Comparison of ENCODE assay signal across 23 mouse cellular contexts in the genomic region with DNA sequence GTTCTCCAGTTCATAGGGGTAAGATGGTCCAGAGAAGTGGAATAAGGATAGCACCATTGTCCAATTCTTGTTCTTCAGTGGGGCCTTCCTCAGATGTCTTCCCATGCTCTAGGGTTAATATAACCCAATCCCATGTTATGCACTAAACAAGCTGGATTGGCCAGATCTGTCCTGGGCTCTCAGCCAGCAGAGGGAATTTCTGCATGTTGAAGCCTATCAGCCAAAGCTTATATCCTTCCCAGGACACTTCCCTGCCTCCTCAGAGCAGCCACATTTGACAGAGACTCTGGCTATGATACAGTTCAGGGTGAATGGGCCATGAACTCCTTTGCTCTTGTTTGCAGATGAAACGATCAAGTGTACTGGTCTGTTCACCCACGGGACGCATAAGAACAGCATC.
DNase-seq lines count a peak whose midpoint lies in the region; ATAC-seq and TF ChIP-seq lines count a peak whose summit lies in the region.
"Had no signal": no experiment of that assay in that cellular context is flagged by ENCODE, and none has a peak within 500 bp of the region (broad histone marks: within the 10 kb centered on the region; RNA-seq: fewer than 3 reads in every experiment).

No protein-coding gene starts in this region.

- 87% methylated on average over 3 of the region's 3 CpGs for WGBS in neural tube, embryonic 12.5 days
- 73% methylated on average over 3 of the region's 3 CpGs for WGBS in neural tube, embryonic 15.5 days

- H3K4me2 ChIP-seq in neural tube, embryonic 12.5 days (replicated peaks): no peak overlapping the region
- no peak overlapping the region for H3K4me2 ChIP-seq in neural tube, embryonic 15.5 days
- H3K4me2 ChIP-seq: heart, embryonic 13.5 days; hindbrain, embryonic 12.5 days; kidney, embryonic 15.5 days; liver, embryonic 11.5 days; midbrain, embryonic 12.5 days; stomach, embryonic 15.5 days had no signal

- no peak for ATAC-seq in neural tube, embryonic 12.5 days (ENCODE audit: low FRiP score, low read depth)
- ATAC-seq in neural tube, embryonic 15.5 days (ENCODE audit: low FRiP score): no peak
- ATAC-seq: activated CD4-positive, CD25-positive, alpha-beta regulatory T cell, adult 4 months; liver, postnatal 0 days had no signal

- DNase-seq in cerebellum, postnatal 10 days: peak; percentile 43 to 47
- no peak for DNase-seq in cerebellum, adult 8-10 months
- no peak for DNase-seq in left cerebral cortex, adult 2 months (ENCODE audit: extremely low spot score in 1 of 2, low spot score in 2 of 2)
- no peak for DNase-seq in left cerebral cortex, postnatal 36 days (ENCODE audit: low spot score in 2 of 2)
- no peak for DNase-seq in neural tube, embryonic 10.5 days (ENCODE audit: extremely low spot score, low spot score)
- DNase-seq: adrenal gland, adult 8-10 months; cerebellum, adult 18-20 months; gastrocnemius, postnatal 10 days; heart, adult 18-20 months; kidney, adult 11 months; kidney, postnatal 36 days; liver, postnatal 0 days; lung, postnatal 10 days; thymus, postnatal 25 days had no signal

- H3K9ac ChIP-seq in neural tube, embryonic 12.5 days: no peak overlapping the region
- no peak overlapping the region for H3K9ac ChIP-seq in neural tube, embryonic 15.5 days (replicated peaks)
- H3K9ac ChIP-seq: heart, embryonic 13.5 days; hindbrain, embryonic 12.5 days; kidney, embryonic 15.5 days; liver, postnatal 0 days; midbrain, embryonic 12.5 days; stomach, embryonic 15.5 days had no signal

- no peaks in the 10 kb centered on the region for H3K36me3 ChIP-seq in neural tube, embryonic 12.5 days
- H3K36me3 ChIP-seq in neural tube, embryonic 15.5 days: no peaks in the 10 kb centered on the region
- H3K36me3 ChIP-seq: heart, embryonic 13.5 days; hindbrain, embryonic 12.5 days; kidney, embryonic 15.5 days; midbrain, embryonic 12.5 days; stomach, embryonic 15.5 days had no signal

- H3K4me3 ChIP-seq in left cerebral cortex, adult 2 months: no peak overlapping the region
- H3K4me3 ChIP-seq in neural tube, embryonic 12.5 days: no peak overlapping the region
- H3K4me3 ChIP-seq in neural tube, embryonic 15.5 days (replicated peaks): no peak overlapping the region
- H3K4me3 ChIP-seq: heart, embryonic 13.5 days; hindbrain, embryonic 12.5 days; kidney, embryonic 15.5 days; midbrain, embryonic 12.5 days; stomach, embryonic 15.5 days had no signal

- no peaks in the 10 kb centered on the region for H3K9me3 ChIP-seq in neural tube, embryonic 12.5 days
- no peaks in the 10 kb centered on the region for H3K9me3 ChIP-seq in neural tube, embryonic 15.5 days (replicated peaks)
- H3K9me3 ChIP-seq: heart, embryonic 13.5 days; hindbrain, embryonic 12.5 days; kidney, embryonic 15.5 days; midbrain, embryonic 12.5 days; stomach, embryonic 15.5 days had no signal

- no peaks in the 10 kb centered on the region for H3K27me3 ChIP-seq in neural tube, embryonic 12.5 days (replicated peaks)
- H3K27me3 ChIP-seq in neural tube, embryonic 15.5 days (replicated peaks): no peaks in the 10 kb centered on the region
- H3K27me3 ChIP-seq: heart, embryonic 13.5 days; hindbrain, embryonic 12.5 days; kidney, embryonic 15.5 days; midbrain, embryonic 12.5 days; stomach, embryonic 15.5 days had no signal

- intact Hi-C loops in left cerebral cortex, adult 2 months (cut with DNase I): loop anchor here (1.0 kb wide), 1 partner anchor 20 kb away; no protein-coding TSS in a partner anchor
- intact Hi-C loops in left cerebral cortex, postnatal 36 days (cut with DNase I): no loop called here

- TF ChIP-seq CTCF in left cerebral cortex, adult 2 months (IDR thresholded peaks at IDR 0.05): no peak

- H3K4me1 ChIP-seq in neural tube, embryonic 12.5 days: no peaks in the 10 kb centered on the region
- H3K4me1 ChIP-seq in neural tube, embryonic 15.5 days: 0 out of 2 replicates have a peak, but pooled peaks cover 7% of the 10 kb centered on the region
- H3K4me1 ChIP-seq: heart, embryonic 13.5 days; kidney, embryonic 15.5 days; midbrain, embryonic 12.5 days; stomach, embryonic 15.5 days had no signal

- peak overlapping the region; percentile 38 for H3K27ac ChIP-seq in left cerebral cortex, adult 2 months
- H3K27ac ChIP-seq in neural tube, embryonic 12.5 days: 0 out of 2 replicates have a peak overlapping the region, but pooled peaks have one; percentile 7
- 0 out of 2 replicates have a peak overlapping the region, but pooled peaks have one; percentile 23 for H3K27ac ChIP-seq in neural tube, embryonic 15.5 days (replicated peaks)
- H3K27ac ChIP-seq: heart, embryonic 13.5 days; hindbrain, embryonic 12.5 days; kidney, embryonic 15.5 days; midbrain, embryonic 12.5 days; stomach, embryonic 15.5 days had no signal

Comparison
In these comparisons a context has a peak if more than half of its experiments do, and no peak if none do; other contexts are left out.
1. DNase-seq: peak in cerebellum, postnatal 10 days (2 of 2); none in cerebellum, adult 8-10 months (single experiment), left cerebral cortex, adult 2 months (0 of 2), left cerebral cortex, postnatal 36 days (0 of 2) and neural tube, embryonic 10.5 days (single experiment).
2. Peak in every context shown above with its lines, with median percentiles within 50 percentile points of each other: H3K27ac ChIP-seq.